Mouse (Mus musculus) thymus, postnatal 0 days (tissue): Measurements from ENCODE around the gene Atg2b. TPM values are rescaled to one million over a fixed set of nuclear protein-coding genes. Genes with fewer than 3 reads are reported as not detected.

Experiments
- DNase-seq: peaks from one replicate; pipeline ENCODE4 v3.0.0-alpha.2; 2015; ENCODE audit warnings: low spot score
- polyA plus RNA-seq: library from polyadenylated mRNA; unstranded; fragments of >200 nt; fragmentation: Nextera tagmentation; extraction: Ambion mirVana; gene quantifications from 2 replicates; pipeline ENCODE4 v1.2.1, GENCODE M21; 2015

Gene Atg2b
- polyA plus RNA-seq, result 9.0 and 10.4 TPM in 2 replicates

DNA sequence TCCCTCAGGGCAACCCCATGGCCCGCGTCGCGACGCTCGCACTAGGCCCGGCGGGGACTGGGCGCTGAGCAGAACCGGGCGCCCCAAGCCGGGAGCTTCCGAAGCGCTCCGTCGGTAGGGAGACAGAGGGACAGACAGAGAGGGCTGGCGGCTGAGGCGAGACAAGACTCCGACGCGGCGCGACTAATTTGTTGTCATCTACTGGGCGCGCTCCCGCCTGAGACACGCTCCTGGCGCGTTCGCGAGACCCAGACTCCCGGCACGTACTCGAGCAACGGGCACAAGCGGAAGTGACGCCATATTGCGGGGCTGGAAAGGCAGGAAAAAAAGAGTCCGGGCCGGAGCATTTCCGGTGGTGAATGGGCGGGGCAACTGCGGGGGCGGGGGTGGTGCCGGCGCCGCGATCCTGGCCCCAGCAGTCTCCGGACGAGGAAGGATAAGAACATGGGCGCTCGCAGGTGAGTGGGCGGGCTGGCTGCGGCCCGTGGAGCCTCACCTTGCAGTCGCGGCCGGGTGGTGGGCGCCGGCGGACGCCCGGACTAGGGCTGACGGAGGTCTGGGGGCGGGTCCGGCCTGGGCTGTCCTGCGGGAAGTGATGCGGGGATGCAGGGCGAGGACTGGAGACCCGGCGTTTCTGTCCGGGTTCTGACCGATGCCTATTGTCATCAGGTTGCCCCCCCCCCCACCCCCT, at the start of gene Atg2b:
TSS of gene Atg2b (minus strand) at position 211 of the 691 bp plus-strand sequence.
- DNase-seq, result peak; percentile 97

DNA sequence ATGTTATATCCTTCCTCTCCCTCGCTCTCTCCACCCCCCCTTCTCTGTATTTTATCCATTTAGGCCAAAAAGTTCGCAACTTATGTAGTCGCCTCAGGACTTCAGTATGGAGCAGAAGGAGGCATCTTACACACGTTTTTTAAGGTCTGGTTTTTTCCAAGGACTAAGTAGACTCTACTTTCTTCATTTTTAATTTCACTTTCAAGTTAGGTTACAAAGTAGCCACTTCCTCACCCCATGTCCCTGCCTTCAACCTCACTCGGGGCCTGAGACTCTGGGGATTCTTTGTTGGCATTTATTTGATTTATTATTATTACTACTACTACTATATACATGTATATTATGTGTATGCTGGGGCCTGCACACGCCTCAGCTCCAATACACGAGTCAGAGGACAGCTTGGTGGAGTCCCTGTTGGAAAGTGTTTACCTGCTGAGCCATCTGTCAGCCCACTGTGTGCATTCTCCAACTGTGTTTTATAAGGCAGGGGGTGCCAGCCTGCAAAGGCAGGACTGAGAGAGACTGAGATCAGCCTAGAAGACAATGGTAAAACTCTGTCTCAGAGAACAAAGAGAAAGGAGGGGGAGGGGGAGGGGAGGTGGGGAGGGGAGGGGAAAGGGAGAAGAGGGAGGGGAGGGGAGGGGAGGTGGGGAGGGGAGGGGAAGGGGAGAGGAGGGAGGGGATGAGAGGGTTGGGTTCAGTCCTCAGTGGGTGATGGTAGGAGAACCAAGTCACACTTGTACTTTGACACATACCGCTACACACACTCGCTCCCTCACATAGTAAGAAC, 48.6 kb upstream of the Atg2b start:
- DNase-seq, result no peak

DNA sequence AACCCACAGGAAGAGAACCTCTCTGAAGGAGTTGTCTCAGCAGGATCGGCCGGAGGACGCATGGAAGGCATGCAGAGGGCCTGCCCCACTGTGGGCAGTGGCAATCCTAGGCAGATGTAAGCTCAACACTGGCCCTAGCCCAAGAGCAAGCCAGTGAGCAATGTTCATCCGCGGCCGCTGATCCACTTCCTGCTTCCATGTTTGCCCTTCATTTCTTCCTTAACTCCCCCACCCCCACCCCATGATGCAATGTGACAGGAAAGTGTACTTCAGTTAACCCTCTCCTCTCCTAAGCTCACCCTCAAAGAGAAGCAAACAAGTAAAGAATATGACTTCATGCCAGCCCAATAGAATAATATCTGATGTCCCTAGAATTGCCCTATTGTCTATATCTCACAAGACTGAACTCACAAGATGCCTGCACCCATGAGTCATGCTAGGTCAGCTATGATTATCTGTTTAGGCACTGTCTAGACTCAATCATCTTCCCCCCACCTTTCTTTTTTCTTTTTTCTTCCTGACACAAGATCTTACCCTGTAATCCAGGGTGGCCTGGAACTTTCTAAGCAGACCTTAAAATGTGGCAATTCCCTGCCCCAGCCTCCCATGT, 45.9 kb upstream of the Atg2b start:
- no peak for DNase-seq

DNA sequence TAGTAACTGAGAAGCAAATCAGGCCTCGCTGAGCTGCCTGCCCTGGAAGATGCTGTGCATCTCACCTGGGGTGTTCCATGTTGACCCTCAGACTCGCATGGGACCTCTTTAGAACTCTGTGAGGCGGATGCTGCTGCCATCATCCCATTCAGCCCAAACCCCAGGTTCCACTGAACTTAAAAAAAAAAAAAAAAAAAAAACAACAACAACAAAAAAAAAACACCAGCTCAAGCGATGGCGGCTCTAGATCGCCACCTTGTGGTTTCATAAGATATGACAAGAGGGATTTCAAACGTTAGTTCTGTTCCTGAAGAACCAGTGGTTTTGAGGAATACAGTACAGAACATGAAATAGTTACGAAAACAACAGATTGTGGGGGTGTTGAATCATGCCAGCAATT, 43.0 kb upstream of the Atg2b start:
- DNase-seq, result peak; percentile 35

DNA sequence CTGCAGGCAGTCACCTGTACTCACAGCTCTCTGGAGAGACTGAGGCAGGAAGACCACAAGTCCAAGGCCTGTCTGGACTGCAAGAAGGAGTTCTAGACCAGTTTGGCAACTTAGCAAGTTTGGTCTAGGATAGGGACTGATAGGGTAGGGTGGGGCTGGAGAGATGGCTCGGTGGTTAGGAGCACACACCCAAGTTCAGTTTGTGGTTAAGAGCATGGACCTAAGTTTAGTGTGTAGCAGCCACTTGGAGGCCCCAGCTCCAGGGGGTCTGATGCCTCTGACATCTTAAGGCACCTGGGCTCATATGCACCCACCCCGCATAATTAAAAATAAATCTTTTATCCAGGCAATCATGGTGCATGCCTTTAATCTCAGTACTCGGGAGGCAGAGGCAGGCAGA, 42.3 kb upstream of the Atg2b start:
- no peak for DNase-seq

DNA sequence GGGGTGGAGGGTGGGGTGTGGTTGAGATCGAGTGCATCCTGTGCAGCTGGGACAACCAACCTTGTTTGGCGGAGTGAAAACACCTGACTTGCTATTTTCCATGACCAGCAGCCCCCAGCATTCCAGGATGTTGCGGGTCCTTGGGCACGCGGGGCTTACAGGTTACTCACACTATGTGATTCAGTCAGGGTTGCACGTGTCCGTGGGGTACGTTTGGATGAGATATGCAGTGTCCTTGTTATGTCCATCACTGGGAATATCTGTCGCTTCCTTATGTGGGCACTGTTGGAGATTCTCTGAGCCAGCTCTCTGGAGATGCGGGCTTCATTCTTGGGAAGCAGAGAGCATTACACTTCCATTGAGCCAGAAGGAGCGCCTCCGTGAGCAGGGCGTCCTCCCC, 40.7 kb upstream of the Atg2b start:
- no peak for DNase-seq

DNA sequence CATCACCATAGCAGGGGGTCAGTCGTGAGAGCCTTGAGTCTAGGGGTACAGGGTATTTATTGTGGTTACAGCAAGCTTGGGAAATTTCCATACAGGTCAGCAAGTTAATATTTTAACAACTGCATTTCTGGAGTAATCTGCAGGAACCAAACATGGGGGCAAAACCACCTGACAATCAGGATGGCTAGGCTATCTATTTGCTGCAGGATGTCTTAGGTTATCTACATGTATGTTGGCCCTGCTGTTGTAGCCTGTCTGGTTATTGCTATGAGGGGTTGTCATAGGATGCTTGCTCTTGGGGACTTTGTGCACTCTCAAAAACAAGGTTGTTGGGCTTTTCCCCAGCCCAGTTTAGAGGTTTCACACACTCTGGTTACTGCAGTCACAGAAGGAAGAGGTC, 39.6 kb upstream of the Atg2b start:
- no peak for DNase-seq

DNA sequence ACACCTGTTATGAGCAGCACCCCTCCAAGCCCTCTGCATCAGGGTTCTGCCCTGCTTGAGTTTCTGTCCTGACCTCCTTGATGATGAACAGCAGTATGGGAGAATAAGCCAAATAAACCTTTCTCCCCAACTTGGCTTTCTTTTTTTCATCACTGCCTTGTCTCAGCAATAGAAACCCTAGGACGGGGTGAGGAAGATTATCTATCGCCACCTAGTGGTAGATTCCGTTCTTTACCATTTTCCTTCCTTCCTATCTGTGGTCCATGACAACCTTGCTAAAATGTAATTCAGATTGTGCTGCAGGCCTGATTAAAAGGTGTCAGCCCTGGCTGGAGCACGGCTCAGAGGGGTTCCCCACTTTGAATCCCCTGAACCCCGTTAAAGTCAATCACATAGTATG, 37.6 kb upstream of the Atg2b start:
- peak; percentile 57 for DNase-seq

DNA sequence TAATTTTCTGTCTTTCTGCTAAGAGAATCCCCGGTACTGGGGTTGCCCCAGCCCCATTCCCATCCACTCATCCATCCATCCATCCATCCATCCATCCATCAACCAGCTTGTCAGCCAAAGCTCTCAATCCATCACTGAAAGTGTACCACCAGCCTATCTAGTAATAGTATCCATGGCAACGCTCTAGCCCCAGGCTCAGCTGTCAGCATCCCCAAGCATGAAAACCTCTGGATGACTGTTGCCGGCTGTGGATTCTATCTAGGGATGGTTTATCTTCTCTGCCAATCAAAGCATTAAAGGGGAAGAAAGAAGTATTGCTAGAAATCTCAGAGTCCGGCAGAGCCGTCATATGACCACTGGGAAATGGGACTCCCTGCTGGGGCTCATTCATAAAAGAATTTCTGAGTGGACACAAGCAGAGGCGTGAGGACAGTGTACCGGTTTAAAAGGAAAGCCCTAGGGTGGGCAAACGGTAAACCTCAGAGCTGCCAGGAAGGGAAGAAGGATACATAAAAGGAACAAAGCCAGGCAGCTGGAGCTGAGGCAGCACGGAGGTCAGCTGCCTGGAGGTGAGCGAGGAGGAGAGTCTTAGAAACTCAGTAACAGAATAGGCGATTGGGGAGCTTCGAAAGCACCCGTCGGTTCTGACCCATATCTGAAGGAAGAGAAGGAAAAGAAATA, 36.6 kb upstream of the Atg2b start:
- DNase-seq, result no peak

DNA sequence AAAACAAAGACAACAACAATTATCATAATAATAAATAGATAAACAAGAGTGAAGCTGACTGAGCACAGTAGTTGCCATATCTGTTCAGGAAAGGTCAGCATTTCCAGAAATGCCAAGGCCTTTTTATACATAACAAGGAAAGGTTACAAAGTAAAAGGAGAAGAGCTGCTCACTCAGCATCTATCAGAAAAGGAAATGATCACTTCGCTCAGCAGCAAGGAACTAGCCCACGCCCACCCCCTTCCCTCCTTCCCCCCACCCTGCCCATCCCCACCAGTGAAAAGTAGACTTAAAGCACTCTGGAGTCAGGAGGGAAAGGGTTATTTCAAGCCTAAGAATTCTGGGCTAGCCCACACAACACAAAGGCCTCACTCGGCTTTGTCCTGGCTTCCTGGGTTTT, 35.2 kb upstream of the Atg2b start:
- no peak for DNase-seq

DNA sequence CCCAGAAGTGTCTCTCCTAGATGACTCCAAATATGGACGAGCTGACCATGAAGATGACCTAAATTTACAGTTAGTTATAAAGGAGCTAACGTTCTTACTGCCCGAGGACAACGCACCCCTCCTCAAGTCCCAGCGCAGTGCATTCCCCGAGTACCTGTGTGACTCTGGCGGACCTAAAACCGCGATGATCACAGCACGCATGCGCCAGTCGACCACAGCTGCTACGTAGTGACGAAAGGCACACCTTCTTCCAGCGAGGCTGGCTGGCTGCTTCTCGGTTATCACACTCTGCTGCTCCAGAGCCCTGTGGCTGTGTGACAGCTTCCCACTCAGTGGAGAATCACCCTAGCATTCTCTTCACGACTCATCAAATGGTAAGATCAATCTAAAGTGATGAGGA, 33.6 kb upstream of the Atg2b start:
- peak; percentile 56 for DNase-seq

DNA sequence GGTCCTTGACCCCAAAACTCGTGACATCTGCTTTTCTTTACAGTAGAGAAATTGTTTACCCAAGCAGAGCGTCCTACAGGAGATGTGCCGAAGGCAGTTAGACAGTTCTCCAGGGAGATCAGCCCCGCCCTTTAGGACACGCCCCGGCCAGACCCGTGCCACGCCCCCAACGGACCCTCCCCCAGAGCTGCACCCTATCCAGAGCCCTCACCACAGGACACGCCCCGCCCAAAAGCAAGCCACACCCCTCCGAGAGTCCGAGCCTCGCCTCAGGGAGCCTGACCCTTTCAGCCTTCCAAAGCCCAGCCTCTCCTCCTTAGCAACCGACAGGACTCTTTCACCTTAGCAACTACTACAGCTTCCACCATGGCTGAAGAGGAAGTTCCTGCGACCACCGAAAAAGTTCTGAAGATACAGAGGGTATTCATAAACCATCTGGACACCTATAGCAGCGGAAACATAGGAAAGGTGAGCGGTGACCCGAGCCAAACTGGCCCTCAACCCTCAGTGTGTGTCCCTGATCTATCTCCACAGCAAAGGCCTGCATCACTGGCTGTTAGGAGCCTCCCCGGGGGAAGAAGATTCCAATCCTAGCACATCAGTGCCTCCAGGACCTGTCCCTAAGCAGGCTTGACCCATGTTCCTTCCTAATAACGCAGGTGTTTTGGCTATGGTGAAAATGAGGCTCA, 20.9 kb upstream of the Atg2b start, which contains the start of gene Ak7:
TSS of gene Ak7 (plus strand) at position 178 of the 689 bp plus-strand sequence.
- peak; percentile 35 for DNase-seq

DNA sequence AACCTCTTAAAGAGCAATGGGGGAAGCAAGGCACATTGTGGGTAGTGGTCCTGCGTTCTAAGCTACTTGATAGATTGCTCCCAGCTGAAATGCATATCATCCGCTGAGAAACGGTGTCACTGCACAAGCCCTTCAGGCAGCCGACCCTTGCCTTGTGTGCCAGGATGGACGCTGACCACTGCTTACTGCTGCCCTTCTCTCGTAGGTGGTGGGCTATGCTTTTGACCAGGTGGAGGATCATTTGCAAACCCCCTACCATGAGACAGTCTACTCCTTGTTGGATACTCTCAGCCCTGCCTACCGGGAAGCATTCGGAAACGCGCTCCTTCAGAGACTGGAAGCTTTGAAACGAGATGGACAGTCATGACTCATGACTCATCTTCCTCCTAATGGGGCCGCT, 15.4 kb upstream of the Atg2b start:
- DNase-seq, result no peak

DNA sequence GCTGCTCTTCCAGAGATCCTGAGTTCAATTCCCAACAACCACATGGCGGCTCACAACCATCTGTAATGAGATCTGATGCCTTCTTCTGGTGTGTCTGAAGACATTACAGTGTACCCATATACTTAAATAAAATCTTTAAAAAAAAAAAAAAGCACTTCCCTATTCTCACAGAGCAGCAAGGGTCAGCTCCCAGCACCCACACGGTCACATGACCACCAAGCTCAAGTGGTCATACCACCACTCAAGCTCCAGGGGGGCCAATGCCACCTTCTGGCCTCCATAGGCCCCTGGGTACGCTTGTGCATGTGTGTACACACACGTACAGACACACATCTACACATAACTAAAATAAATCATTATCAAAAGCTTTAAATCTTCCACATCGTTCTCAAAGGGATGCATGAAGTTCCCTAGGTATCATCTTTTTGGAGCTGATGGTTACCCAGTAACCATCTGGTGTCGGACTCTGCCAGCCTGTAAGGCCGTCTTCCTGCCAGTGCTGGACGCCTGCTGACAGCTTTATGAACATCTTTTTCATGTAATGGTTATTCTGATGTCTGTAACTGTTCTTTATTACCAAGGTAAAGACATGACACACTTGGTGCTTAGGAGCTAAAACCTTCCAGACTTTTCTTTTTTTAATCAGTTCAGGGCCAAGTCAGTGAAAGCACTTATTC, 12.2 kb upstream of the Atg2b start:
- no peak for DNase-seq

DNA sequence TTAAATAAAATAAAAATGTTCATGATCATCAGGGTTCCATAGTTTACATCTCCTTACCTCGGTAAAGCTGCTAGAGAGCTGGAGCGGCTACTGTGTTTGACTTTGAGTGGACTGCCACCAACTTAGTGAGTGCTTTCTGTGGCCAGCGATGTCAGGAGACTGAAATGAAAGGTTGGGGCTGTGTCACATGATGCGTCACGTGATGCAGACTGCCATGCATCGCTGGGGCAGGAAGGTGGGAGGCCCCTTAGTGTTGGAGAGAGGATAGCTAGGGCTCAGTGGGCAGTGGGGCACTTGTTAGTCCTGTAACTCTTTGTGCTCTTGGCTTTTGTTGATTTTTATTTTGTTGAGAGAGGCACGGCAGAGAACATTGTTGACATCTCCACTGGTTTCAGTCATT, 10.8 kb upstream of the Atg2b start:
- DNase-seq, result no peak

DNA sequence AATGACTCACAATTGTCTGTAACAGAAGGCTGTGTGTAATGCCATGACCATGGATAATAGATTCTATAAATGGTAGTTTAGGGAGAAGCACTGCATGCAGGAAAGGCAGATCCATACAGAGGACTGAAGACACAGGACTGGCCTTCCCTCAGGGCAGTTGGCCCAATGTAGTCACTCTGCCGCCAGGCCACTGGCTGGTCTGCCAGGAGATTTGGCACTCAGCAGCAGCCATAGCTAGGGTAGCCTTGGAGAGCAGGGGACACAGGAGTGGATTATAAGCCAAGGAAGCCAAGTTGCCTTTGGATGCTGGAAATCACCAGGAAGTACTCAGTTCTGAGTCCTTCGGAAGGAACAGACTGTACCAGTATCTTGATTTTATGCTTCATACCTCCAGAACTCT, 9.0 kb upstream of the Atg2b start:
- DNase-seq, result no peak

DNA sequence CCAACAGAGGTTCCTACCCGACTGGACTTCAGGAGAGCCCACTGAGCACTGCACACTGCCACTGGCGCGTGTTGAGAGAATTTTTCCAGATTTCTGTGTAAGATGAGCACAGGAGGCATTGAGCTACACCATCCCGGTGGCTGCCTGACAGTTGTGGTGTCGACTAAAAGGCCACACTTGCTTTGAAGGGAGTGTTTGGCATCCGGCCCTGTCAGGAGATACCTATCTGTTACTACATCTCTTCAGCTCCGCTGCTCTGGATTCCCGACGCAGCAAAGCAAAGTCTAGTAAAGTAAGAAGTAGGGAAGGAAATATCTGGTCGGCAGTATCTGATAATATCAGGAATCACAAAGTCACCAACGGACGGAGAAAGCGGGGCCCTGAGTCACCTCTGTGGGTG, 4.4 kb upstream of the Atg2b start:
- DNase-seq, result peak; percentile 52

DNA sequence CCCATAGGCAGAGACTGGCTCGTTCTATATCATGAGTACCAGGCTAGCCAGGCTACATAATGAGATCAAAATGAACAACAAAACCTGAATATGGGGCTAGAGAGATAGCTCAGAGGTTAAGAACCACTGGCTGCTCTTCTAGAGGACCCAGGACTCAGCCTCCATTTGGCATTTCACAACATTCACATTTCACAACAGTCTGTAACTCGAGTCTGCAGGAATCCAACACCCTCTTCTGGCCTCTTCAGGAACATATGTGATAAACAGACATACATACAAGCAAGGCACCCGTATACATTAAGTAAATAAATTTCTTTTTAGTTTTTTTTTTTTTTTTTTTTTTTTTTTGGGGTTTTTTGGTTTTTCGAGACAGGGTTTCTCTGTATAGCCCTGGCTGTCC, 3.5 kb upstream of the Atg2b start:
- DNase-seq, result no peak

DNA sequence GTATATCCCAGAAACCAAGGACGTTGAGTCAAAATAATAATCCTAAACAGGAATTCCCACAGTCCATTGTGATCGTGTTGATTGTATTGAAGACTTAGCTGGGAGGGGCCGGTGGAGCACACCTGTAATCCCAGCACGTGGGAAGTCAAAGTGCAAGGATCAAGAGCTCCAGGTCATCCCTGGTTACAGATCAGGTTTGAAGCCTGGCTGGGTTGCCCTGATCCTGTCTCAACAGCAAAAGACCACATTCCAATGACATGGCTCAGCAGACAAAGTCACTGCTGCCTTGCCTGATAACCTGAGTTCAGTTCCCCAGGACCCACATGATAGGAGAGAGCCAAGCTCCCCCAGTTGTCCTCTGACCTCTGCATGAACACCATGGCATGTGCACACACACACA, 2.4 kb upstream of the Atg2b start:
- no peak for DNase-seq

DNA sequence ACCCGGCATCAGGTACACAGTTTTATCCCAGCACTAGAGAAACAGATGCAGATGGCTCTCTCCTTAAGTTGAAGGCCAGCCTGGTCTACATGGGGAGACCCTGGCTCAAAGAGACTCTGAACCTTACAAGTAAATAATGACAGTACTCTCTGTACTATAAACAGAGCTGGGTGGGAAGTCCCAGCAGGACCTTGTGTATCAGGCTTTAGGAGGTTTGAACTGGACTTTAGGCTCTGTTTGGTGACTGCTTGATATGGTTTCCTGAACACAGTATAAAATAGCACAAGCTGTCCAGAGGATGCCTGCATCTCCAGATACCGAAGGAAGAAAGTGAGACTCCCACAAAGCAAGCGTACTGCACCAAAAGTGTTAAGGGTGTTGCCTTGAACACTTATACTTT, 1.8 kb upstream of the Atg2b start:
- DNase-seq, result no peak
